ENCODE assay signal across 33 mouse cellular contexts in genomic region chr1:173955071-173955796, GRCm38 (mm10). TPM values are rescaled to one million over a fixed set of nuclear protein-coding genes. Genes with fewer than 3 reads are reported as not detected.
DNase-seq lines count a peak whose midpoint lies in the region; ATAC-seq and TF ChIP-seq lines count a peak whose summit lies in the region.
"Had no signal": no experiment of that assay in that cellular context is flagged by ENCODE, and none has a peak within 500 bp of the region (broad histone marks: within the 10 kb centered on the region; RNA-seq: fewer than 3 reads in every experiment).

No protein-coding gene starts in this region.

- no peak overlapping the region for H3K27ac ChIP-seq in intestine, embryonic 16.5 days (ENCODE audit: low read length)
- H3K27ac ChIP-seq in lung, postnatal 0 days (ENCODE audit: low read length) = no peak overlapping the region
- no peak overlapping the region for H3K27ac ChIP-seq in gastrocnemius, adult 2 months
- H3K27ac ChIP-seq: embryonic facial prominence, embryonic 12.5 days; embryonic facial prominence, embryonic 15.5 days; heart, embryonic 15.5 days; hindbrain, embryonic 14.5 days; hindbrain, postnatal 0 days had no signal

- peak; percentile 56 for ATAC-seq in intestine, embryonic 16.5 days
- ATAC-seq in lung, postnatal 0 days = no peak
- ATAC-seq: forebrain, embryonic 14.5 days; forebrain, postnatal 0 days; hindbrain, postnatal 0 days; inflammation-experienced regulatory T-cells, adult 6 months; Patski had no signal

- no peaks in the 10 kb centered on the region for H3K4me1 ChIP-seq in intestine, embryonic 16.5 days (ENCODE audit: control insufficient read depth, insufficient read depth, low read length)
- no peaks in the 10 kb centered on the region for H3K4me1 ChIP-seq in lung, postnatal 0 days (ENCODE audit: insufficient read depth, low read depth, low read length)
- H3K4me1 ChIP-seq: embryonic facial prominence, embryonic 12.5 days; embryonic facial prominence, embryonic 15.5 days; heart, embryonic 12.5 days; heart, embryonic 15.5 days had no signal

- H3K9me3 ChIP-seq in intestine, embryonic 16.5 days (ENCODE audit: control insufficient read depth, low read length) = no peaks in the 10 kb centered on the region
- no peaks in the 10 kb centered on the region for H3K9me3 ChIP-seq in lung, postnatal 0 days (ENCODE audit: low read length)
- H3K9me3 ChIP-seq: embryonic facial prominence, embryonic 12.5 days; embryonic facial prominence, embryonic 15.5 days; heart, embryonic 12.5 days; heart, embryonic 15.5 days had no signal

- H3K4me2 ChIP-seq in intestine, embryonic 16.5 days (ENCODE audit: low read depth, low read length) = no peak overlapping the region
- no peak overlapping the region for H3K4me2 ChIP-seq in lung, postnatal 0 days (replicated peaks; ENCODE audit: low read depth, low read length)
- H3K4me2 ChIP-seq: embryonic facial prominence, embryonic 12.5 days; embryonic facial prominence, embryonic 15.5 days; heart, embryonic 12.5 days; heart, embryonic 15.5 days; hindbrain, embryonic 14.5 days had no signal

- TF ChIP-seq CTCF in C2C12 (IDR thresholded peaks at IDR 0.05; ENCODE audit: control insufficient read depth, insufficient read depth, insufficient read length) = no peak
- no peak for TF ChIP-seq CTCF in lung, postnatal 0 days (IDR thresholded peaks at IDR 0.05)
- TF ChIP-seq CTCF in gastrocnemius, adult 2 months (IDR thresholded peaks at IDR 0.05) = no peak

- intact Hi-C loops in left cerebral cortex, postnatal 36 days (cut with DNase I) = no loop called here
- intact Hi-C loops in gastrocnemius, adult 2 months (cut with DNase I) = no loop called here

- H3K36me3 ChIP-seq in C2C12 (ENCODE audit: control insufficient read depth, insufficient read depth) = no peaks in the 10 kb centered on the region
- no peaks in the 10 kb centered on the region for H3K36me3 ChIP-seq in intestine, embryonic 16.5 days (ENCODE audit: control insufficient read depth, insufficient read depth, low read length)
- no peaks in the 10 kb centered on the region for H3K36me3 ChIP-seq in lung, postnatal 0 days (ENCODE audit: insufficient read depth, low read length)
- H3K36me3 ChIP-seq: embryonic facial prominence, embryonic 12.5 days; embryonic facial prominence, embryonic 15.5 days; heart, embryonic 12.5 days; heart, embryonic 15.5 days had no signal

- no peak overlapping the region for H3K4me3 ChIP-seq in C2C12 (ENCODE audit: insufficient read depth, poor library complexity, severe bottlenecking)
- H3K4me3 ChIP-seq in intestine, embryonic 16.5 days (ENCODE audit: low read length) = no peak overlapping the region
- H3K4me3 ChIP-seq in lung, postnatal 0 days (ENCODE audit: low read depth, low read length) = no peak overlapping the region
- no peak overlapping the region for H3K4me3 ChIP-seq in gastrocnemius, adult 2 months
- H3K4me3 ChIP-seq: embryonic facial prominence, embryonic 12.5 days; embryonic facial prominence, embryonic 15.5 days; heart, embryonic 12.5 days; heart, embryonic 15.5 days had no signal

- H3ac ChIP-seq in C2C12 (ENCODE audit: control insufficient read depth, insufficient read length, low read depth) = no peak overlapping the region

- TF ChIP-seq EP300 in lung, postnatal 0 days (IDR thresholded peaks at IDR 0.05) = no peak

- DNase-seq in 3T3-L1 (ENCODE audit: low read depth, low spot score) = peak; percentile 92
- DNase-seq in adipocyte (ENCODE audit: low spot score) = peak; percentile 5
- no peak for DNase-seq in left cerebral cortex, postnatal 36 days (ENCODE audit: low spot score in 2 of 2)
- DNase-seq in lung, postnatal 0 days (ENCODE audit: low spot score) = no peak
- DNase-seq in gastrocnemius, adult 2 months = no peak
- DNase-seq in natural killer cell, adult 2 months (ENCODE audit: low spot score in 2 of 2) = no peak
- DNase-seq: adrenal gland, adult 8-10 months; adrenal gland, postnatal 25 days; cerebellum, adult 11 months; cerebellum, adult 2 months; cerebellum, adult 9-11 months; cerebellum, postnatal 25 days; forebrain, postnatal 0 days; gastrocnemius, postnatal 25 days; heart, adult 18-20 months; heart, postnatal 10 days; heart, postnatal 4 days had no signal

- no peaks in the 10 kb centered on the region for H3K79me3 ChIP-seq in C2C12 (ENCODE audit: low read depth)

- H3K9ac ChIP-seq in intestine, embryonic 16.5 days (ENCODE audit: low read depth, low read length) = no peak overlapping the region
- H3K9ac ChIP-seq in lung, postnatal 0 days (replicated peaks; ENCODE audit: low read depth) = no peak overlapping the region
- H3K9ac ChIP-seq: embryonic facial prominence, embryonic 12.5 days; embryonic facial prominence, embryonic 15.5 days; forebrain, postnatal 0 days; heart, embryonic 12.5 days; heart, embryonic 15.5 days; hindbrain, embryonic 14.5 days had no signal

- no peaks in the 10 kb centered on the region for H3K79me2 ChIP-seq in C2C12 (ENCODE audit: control insufficient read depth, insufficient read depth)

- 74% methylated on average over 2 of the region's 2 CpGs for WGBS in intestine, embryonic 16.5 days
- 76% methylated on average over 2 of the region's 2 CpGs for WGBS in lung, postnatal 0 days

- no peaks in the 10 kb centered on the region for H3K27me3 ChIP-seq in C2C12 (ENCODE audit: control insufficient read depth, insufficient read depth, insufficient read length)
- H3K27me3 ChIP-seq in intestine, embryonic 16.5 days (replicated peaks; ENCODE audit: control insufficient read depth, insufficient read depth, low read length) = no peaks in the 10 kb centered on the region
- H3K27me3 ChIP-seq in lung, postnatal 0 days (replicated peaks; ENCODE audit: insufficient read depth, low read length) = no peaks in the 10 kb centered on the region
- H3K27me3 ChIP-seq: embryonic facial prominence, embryonic 12.5 days; embryonic facial prominence, embryonic 15.5 days; heart, embryonic 12.5 days; heart, embryonic 15.5 days had no signal

TF ChIP-seq in C2C12, 6 proteins besides CTCF, POLR2A, EP300 and RAD21:
- no peak for TF ChIP-seq MYOD1 (IDR thresholded peaks at IDR 0.05; ENCODE audit: control insufficient read depth, insufficient read length, low read depth)
- TF ChIP-seq CEBPB (IDR thresholded peaks at IDR 0.05; ENCODE audit: low read depth) = peak; percentile 73
- TF ChIP-seq USF1 (IDR thresholded peaks at IDR 0.05; ENCODE audit: low read depth) = no peak
- TF ChIP-seq MYOG (IDR thresholded peaks at IDR 0.05; ENCODE audit: control insufficient read depth, extremely low read depth, insufficient read length) = no peak
- TF ChIP-seq MAX (IDR thresholded peaks at IDR 0.05) = no peak
- peak; percentile 92 for TF ChIP-seq FOSL1 (IDR thresholded peaks at IDR 0.05; ENCODE audit: insufficient read depth, low read length, poor library complexity, severe bottlenecking)

RNA-seq across cellular contexts. Expression of gene Ifi203, which starts 12.8 kb away (rescaled TPM):
- polyA plus RNA-seq in C2C12 (2012; fragmentation: generic; extraction: Trizol) = 1.5 TPM
- 1.4 and 2.2 TPM in 2 replicates for polyA plus RNA-seq in intestine, embryonic 16.5 days (2015; fragmentation: Nextera tagmentation; extraction: Ambion mirVana)
- total RNA-seq in left cerebral cortex, postnatal 36 days (2021) = under 1 TPM; 0.39 to 0.62 TPM
- 3.2 and 5.0 TPM in 2 replicates for polyA plus RNA-seq in lung, postnatal 0 days (2015; fragmentation: Nextera tagmentation; extraction: Ambion mirVana)
- 1 to 10 TPM; 2.7 to 4.8 TPM for total RNA-seq in gastrocnemius, adult 2 months (2021)
- polyA plus RNA-seq: forebrain, embryonic 11.5 days had no signal

RNA-seq across cellular contexts. Expression of gene Mndal, which starts 12.9 kb away (rescaled TPM):
- 0.92 TPM for polyA plus RNA-seq in C2C12 (2012; fragmentation: generic; extraction: Trizol)
- polyA plus RNA-seq in intestine, embryonic 16.5 days (2015; fragmentation: Nextera tagmentation; extraction: Ambion mirVana) = 3.2 and 3.3 TPM in 2 replicates
- total RNA-seq in left cerebral cortex, postnatal 36 days (2021) = 1 to 10 TPM in 1 of 2 experiments, under 1 TPM in 1; 0.97 to 1.3 TPM
- polyA plus RNA-seq in lung, postnatal 0 days (2015; fragmentation: Nextera tagmentation; extraction: Ambion mirVana) = 5.4 and 8.3 TPM in 2 replicates
- 1 to 10 TPM; 3.1 to 6.1 TPM for total RNA-seq in gastrocnemius, adult 2 months (2021)

RNA-seq across cellular contexts. Expression of gene Ifi202b, which starts 27.3 kb away (rescaled TPM):
- polyA plus RNA-seq in C2C12 (2012; fragmentation: generic; extraction: Trizol) = 4.9 TPM
- not detected in 2 replicates for polyA plus RNA-seq in intestine, embryonic 16.5 days (2015; fragmentation: Nextera tagmentation; extraction: Ambion mirVana)
- total RNA-seq in left cerebral cortex, postnatal 36 days (2021) = not detected
- polyA plus RNA-seq in lung, postnatal 0 days (2015; fragmentation: Nextera tagmentation; extraction: Ambion mirVana) = 0.07 TPM in 1 of 2 replicates, not detected in the other
- not detected for total RNA-seq in gastrocnemius, adult 2 months (2021)
- total RNA-seq: adrenal gland, adult 8-10 months; adrenal gland, postnatal 25 days; common myeloid progenitor, adult 5-6 weeks; forebrain, postnatal 0 days; gastrocnemius, adult 8-10 months; gastrocnemius, postnatal 25 days; heart, adult 18-20 months; heart, postnatal 10 days; heart, postnatal 4 days; hindbrain, postnatal 0 days had no signal
- polyA plus RNA-seq: cerebellum, adult 2 months; forebrain, embryonic 11.5 days; forebrain, embryonic 14.5 days; forebrain, postnatal 0 days; frontal cortex, adult 2 months; heart, embryonic 12.5 days; hindbrain, embryonic 11.5 days; hindbrain, embryonic 14.5 days; inflammation-experienced regulatory T-cells, adult 6 months had no signal

RNA-seq across cellular contexts. Expression of gene Ifi211, which starts 42.4 kb away (rescaled TPM):
- 1.3 TPM for polyA plus RNA-seq in C2C12 (2012; fragmentation: generic; extraction: Trizol)
- 0.72 and 0.97 TPM in 2 replicates for polyA plus RNA-seq in intestine, embryonic 16.5 days (2015; fragmentation: Nextera tagmentation; extraction: Ambion mirVana)
- total RNA-seq in left cerebral cortex, postnatal 36 days (2021) = under 1 TPM in 1 of 2 experiments, not detected in 1; 0.17 TPM
- 1.3 and 1.4 TPM in 2 replicates for polyA plus RNA-seq in lung, postnatal 0 days (2015; fragmentation: Nextera tagmentation; extraction: Ambion mirVana)
- 1 to 10 TPM; 1.1 to 3.3 TPM for total RNA-seq in gastrocnemius, adult 2 months (2021)
- total RNA-seq: hindbrain, postnatal 0 days had no signal

Comparison
In these comparisons a context has a peak if more than half of its experiments do, and no peak if none do; other contexts are left out.
1. DNase-seq: peak in 3T3-L1 (single experiment) and adipocyte (single experiment); none in left cerebral cortex, postnatal 36 days (0 of 2), lung, postnatal 0 days (single experiment), gastrocnemius, adult 2 months (single experiment) and natural killer cell, adult 2 months (0 of 2).